Mouse (Mus musculus) kidney, adult 2 months (tissue): ENCODE measurements around the gene Gm6899.

ENCODE experiments used
- CTCF ChIP-seq: fragments of 200-500 bp; conservative IDR thresholded peaks from 2 replicates; pipeline ENCODE4 v1.5.1; 2011; ENCODE audit warnings: low read depth, mild to moderate bottlenecking, control low read depth, low read length, moderate library complexity, mixed read lengths; ENCODE audit not compliant: insufficient read depth, insufficient read length
- POLR2A ChIP-seq: fragments of 200-500 bp; IDR thresholded peaks from one replicate; pipeline ENCODE4 v1.6.1; 2011; ENCODE audit warnings: low read depth, low read length, control low read depth

GRCm38 (mm10) chr11:26551551-26551950 lies 41.5 kb upstream of the Gm6899 start:
- TF ChIP-seq POLR2A (no peak), CTCF (no peak)
